Mouse (Mus musculus): ENCODE data around the gene Ap3b1. TPM values are rescaled to one million over a fixed set of nuclear protein-coding genes. Genes with fewer than 3 reads are reported as not detected.

Gene Ap3b1
- total RNA-seq, 1 experiment from 2014 or later, result 89.3 TPM

DNA sequence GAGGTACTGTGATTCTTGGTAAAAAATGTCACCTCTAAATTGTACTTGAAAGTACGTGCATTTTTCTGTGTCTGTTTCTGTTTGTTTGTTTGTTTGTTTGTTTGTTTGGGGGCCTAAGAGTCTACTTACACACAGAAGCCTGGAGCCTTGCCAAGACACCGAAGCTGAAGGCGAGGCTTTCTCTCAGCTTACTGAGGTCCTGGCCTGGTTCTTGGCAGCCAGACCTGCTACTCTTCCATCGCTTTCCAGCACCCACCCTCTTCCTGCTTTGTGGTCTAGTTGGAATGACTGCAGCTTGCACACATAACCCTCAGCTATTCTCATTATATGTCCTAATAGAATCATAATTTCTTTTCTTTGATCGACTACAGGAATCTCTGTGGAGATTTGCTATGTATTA lies 80.6 kb downstream of the Ap3b1 start:
- no peak for ATAC-seq (replicated peaks; ENCODE audit: insufficient number of reproducible peaks, low FRiP score, low TSS enrichment, poor library complexity, severe bottlenecking)

DNA sequence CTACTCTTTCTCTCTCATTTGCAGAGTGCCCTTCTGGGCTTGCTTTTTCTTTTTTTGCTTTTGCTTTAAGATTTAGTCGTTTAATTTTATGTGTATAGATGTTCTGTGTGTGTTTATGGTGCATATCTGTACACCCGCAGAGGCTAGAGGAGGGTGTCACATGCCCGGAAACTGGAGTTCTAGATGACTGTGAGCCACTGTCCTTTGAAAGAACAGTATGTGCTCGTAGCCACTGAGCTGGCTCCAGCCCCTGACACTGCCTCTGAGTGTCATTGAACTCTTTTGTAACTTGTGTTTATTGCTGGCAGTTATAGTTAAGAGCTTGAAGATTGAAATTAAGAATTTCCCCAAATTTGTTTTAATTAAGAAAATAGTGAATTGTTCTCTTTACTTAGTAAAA lies 82.4 kb downstream of the Ap3b1 start:
- ATAC-seq (replicated peaks; ENCODE audit: insufficient number of reproducible peaks, low FRiP score, low TSS enrichment, poor library complexity, severe bottlenecking), result no peak

- no peak for ATAC-seq (replicated peaks; ENCODE audit: insufficient number of reproducible peaks, low FRiP score, low TSS enrichment, poor library complexity, severe bottlenecking)
Measured at GRCm38 (mm10) chr13:94443411-94443810, 84.7 kb downstream of the Ap3b1 start.

- ATAC-seq (replicated peaks; ENCODE audit: insufficient number of reproducible peaks, low FRiP score, low TSS enrichment, poor library complexity, severe bottlenecking), result no peak
Measured at GRCm38 (mm10) chr13:94445103-94445502, 86.3 kb downstream of the Ap3b1 start.

GRCm38 (mm10) chr13:94447003-94447402 lies 88.2 kb downstream of the Ap3b1 start:
- ATAC-seq (replicated peaks; ENCODE audit: insufficient number of reproducible peaks, low FRiP score, low TSS enrichment, poor library complexity, severe bottlenecking), result no peak

- no peak for ATAC-seq (replicated peaks; ENCODE audit: insufficient number of reproducible peaks, low FRiP score, low TSS enrichment, poor library complexity, severe bottlenecking)
Measured at GRCm38 (mm10) chr13:94449593-94449992, 90.8 kb downstream of the Ap3b1 start.

DNA sequence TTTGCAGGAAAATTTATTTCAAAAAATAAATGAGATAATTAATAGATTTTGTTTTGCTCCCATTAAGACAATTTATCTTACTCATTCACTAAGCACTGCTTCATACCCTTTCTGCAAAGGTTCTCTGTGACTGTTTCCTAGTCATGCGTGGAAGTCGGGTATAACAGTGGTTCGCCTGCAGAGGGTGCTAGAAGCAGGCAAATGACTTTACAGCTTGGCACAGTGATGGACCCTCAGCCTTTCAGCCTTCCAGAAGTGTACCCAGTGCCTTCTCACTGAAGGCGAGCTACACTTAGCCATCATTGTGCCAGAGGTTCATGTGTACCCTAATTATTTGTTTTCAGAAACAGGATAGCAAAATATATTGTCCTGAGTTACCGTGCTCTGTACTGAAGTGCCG lies 92.5 kb downstream of the Ap3b1 start:
- no peak for ATAC-seq (replicated peaks; ENCODE audit: insufficient number of reproducible peaks, low FRiP score, low TSS enrichment, poor library complexity, severe bottlenecking)

DNA sequence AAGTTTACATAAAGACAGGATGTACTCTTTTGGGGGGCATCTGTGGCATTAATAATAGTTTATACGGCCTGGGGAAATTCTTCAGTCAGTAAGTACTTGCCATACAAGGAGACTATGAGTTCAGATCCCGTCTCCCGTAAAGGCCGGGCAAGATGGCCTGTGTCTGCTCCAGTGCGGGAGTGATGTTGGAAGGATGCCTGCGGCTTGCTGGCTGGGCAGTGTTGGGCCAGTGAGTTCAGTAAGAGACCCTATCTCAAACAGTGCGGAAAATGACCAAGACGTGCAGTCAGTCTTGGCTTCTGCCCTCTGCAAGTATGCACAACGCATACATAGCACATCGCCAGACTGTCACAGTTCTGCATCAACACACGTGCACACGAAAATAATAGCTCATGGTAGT lies 95.4 kb downstream of the Ap3b1 start:
- no peak for ATAC-seq (replicated peaks; ENCODE audit: insufficient number of reproducible peaks, low FRiP score, low TSS enrichment, poor library complexity, severe bottlenecking)

DNA sequence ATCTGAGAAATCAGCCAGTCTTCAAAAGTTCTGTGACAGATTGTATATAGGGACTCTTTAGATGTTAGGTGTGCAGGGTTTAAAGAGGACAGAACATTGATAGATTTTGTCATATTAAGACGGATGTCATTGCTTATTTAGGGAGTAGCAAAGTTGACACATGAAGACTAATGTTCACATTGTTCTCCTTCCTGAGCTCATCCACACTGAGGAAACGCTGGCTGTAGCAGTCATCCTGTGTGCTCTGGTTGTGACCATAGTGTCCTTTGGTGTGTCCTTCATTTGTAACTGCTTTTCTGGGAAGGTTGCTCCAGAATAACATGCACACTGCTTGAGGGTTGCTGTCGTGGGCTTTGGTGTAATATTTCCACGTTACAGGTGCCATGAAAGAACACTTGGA lies 100.4 kb downstream of the Ap3b1 start:
- ATAC-seq (replicated peaks; ENCODE audit: insufficient number of reproducible peaks, low FRiP score, low TSS enrichment, poor library complexity, severe bottlenecking), result no peak

DNA sequence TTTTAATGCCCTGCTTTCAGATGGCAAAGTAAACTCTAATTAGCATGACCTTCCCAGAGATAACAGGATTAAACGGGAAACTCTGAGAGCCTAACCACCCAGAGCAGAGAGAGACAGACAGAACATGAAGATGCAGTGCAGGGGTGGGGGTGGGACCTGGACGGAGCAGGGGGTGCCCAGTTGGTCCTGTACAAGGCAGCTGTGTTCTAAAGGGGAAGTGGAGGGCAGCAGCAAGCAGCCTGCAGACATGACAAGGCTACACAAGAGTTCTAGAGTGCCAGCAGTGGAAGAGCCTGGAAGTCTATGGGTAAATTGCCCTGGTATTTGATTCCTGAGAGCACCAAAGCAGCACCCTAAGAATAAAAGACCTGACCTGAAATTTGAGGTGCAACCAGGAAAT lies 105.5 kb downstream of the Ap3b1 start:
- no peak for ATAC-seq (replicated peaks; ENCODE audit: insufficient number of reproducible peaks, low FRiP score, low TSS enrichment, poor library complexity, severe bottlenecking)

- ATAC-seq (replicated peaks; ENCODE audit: insufficient number of reproducible peaks, low FRiP score, low TSS enrichment, poor library complexity, severe bottlenecking), result no peak
Measured at GRCm38 (mm10) chr13:94468551-94468950, 109.8 kb downstream of the Ap3b1 start.

DNA sequence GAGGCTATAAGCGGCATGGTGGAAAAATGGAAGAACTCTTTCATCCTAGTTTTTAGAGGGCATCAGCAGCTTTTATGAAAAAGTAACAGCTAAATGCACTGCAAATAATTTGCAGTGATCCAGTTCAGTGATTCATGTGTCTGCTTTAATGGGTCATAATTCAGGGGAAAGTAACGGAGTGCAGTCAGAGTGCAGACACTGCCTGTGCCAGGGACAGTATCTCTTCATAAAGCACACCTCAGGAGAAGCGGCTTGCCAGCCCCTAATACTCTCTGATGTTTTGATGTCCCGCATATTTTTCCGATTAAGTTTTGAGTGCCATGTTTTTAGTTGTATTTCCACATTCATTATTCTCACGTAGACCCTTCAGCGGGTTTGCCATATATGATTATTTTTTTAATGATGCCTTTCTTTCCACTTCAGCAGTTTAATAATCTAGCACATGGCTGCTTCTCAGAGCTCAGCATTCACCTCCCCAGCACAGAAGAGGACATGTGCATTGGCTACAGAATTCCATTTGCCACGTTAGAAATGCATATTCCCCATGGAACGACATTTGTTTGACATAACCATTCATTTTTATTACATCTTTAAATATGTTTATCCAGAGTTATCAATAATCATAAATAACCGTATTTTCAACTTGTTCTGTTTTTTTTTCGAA lies 112.4 kb downstream of the Ap3b1 start:
- no peak for ATAC-seq (replicated peaks; ENCODE audit: insufficient number of reproducible peaks, low FRiP score, low TSS enrichment, poor library complexity, severe bottlenecking)

GRCm38 (mm10) chr13:94476208-94476607 lies 117.4 kb downstream of the Ap3b1 start:
- ATAC-seq (replicated peaks; ENCODE audit: insufficient number of reproducible peaks, low FRiP score, low TSS enrichment, poor library complexity, severe bottlenecking), result no peak

DNA sequence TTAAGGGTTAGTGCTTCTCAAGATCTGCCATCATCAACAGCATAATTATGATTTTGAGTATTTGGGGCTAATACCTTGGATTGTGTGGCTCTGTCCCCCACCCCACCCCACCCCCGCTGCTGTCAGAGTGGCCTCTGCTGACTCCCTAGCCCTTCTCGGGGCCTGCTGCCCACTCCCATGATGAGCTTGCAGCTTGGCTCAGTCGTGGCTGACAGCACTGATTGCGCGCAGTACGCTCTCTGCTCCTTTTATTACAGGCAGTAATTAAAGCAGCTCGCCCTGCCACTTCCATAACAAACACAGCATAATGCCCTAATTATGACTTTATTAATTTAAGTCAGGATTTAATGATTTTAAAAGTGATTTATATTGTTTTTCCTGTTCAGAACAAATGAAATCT lies 121.5 kb downstream of the Ap3b1 start:
- ATAC-seq (replicated peaks; ENCODE audit: insufficient number of reproducible peaks, low FRiP score, low TSS enrichment, poor library complexity, severe bottlenecking), result no peak

DNA sequence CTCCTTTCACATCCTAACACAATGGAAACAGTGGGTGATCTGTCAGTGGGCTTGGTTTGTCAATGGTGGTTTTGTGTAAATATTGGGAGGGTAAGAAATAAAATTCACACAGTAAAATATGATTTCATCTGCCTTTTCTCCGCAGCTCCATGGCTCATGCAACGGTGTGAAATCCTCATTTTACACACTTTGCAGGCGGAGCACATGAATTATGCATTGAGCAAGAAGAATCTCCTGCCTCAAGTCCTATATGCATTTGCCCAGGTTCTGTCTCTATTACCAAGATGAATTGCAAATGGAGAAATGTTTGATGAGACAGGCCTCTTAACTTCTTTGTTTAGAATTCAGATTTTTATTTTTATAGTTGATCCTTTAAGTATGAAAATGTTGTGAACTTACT lies 131.9 kb downstream of the Ap3b1 start:
- no peak for ATAC-seq (replicated peaks; ENCODE audit: insufficient number of reproducible peaks, low FRiP score, low TSS enrichment, poor library complexity, severe bottlenecking)

GRCm38 (mm10) chr13:94491159-94491558 lies 132.4 kb downstream of the Ap3b1 start:
- ATAC-seq (replicated peaks; ENCODE audit: insufficient number of reproducible peaks, low FRiP score, low TSS enrichment, poor library complexity, severe bottlenecking), result no peak

DNA sequence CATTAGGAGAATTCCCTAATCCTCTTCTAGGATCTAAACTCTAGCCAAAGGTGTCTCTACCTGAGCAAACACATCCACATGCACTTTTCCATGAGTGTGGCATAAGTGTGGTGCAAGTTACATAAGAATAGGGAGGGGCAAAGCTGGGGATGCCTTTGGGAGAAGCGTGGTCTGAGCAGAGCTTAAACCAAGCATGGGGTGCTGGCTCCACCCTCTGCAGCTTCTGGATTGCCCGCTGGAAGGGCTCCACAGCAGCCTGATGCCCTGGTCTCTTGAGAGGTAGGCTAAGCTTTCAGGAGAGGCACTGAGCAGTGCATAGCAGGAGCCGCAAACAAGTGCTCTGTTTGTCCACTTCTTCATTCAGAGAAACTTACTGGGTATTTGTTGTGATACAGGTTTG lies 138.8 kb downstream of the Ap3b1 start:
- ATAC-seq (replicated peaks; ENCODE audit: insufficient number of reproducible peaks, low FRiP score, low TSS enrichment, poor library complexity, severe bottlenecking), result no peak

- ATAC-seq (replicated peaks; ENCODE audit: insufficient number of reproducible peaks, low FRiP score, low TSS enrichment, poor library complexity, severe bottlenecking), result no peak
Measured at GRCm38 (mm10) chr13:94506411-94506810, 147.7 kb downstream of the Ap3b1 start.

DNA sequence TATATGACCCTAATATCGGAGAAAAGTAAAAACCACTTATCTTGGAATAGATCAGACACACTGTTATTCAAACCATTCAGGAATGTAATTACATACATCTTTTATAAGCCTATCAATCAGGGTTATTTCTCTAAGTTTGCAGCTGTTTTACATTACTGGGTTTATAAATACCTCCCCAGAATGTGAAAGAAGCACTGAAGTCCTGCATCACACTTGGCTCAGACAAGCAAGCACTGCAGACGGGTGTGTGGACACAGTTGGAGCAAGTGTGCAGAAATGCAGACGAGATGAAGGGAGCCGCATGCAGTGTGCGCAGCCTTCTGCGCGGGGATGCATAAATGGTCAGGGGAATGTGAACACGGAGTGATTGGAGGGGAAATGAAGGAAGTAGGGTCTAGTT lies 149.6 kb downstream of the Ap3b1 start:
- ATAC-seq (replicated peaks; ENCODE audit: insufficient number of reproducible peaks, low FRiP score, low TSS enrichment, poor library complexity, severe bottlenecking), result no peak

- no peak for ATAC-seq (replicated peaks; ENCODE audit: insufficient number of reproducible peaks, low FRiP score, low TSS enrichment, poor library complexity, severe bottlenecking)
Measured at GRCm38 (mm10) chr13:94513157-94513767, 154.5 kb downstream of the Ap3b1 start.

DNA sequence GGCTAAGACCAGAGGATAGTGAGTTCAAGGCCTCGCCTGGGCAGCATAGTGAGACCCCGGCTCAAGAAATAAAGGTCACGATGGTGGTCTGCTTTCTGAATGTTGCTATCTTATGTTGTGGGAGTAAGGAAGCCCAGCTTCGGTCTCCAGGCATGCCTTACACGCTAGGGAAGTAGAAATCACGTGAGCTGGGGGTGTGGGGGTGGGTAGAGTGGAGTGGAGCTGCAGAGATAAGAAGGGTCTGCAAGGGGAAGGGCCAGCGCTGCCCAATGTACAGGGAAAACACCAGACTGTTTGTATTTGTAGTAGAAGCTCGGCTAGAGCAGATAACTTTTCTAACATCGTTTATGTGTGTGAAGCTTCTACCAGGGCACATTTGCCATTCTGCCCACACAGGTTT lies 155.1 kb downstream of the Ap3b1 start:
- ATAC-seq (replicated peaks; ENCODE audit: insufficient number of reproducible peaks, low FRiP score, low TSS enrichment, poor library complexity, severe bottlenecking), result no peak
